Mouse (Mus musculus): ENCODE measurements around the gene Gtf2ird1. TPM values are rescaled to one million over a fixed set of nuclear protein-coding genes. Genes with fewer than 3 reads are reported as not detected.

Gtf2ird1 gene
- polyA plus RNA-seq (2012; ENCODE audit: low replicate concordance): 9.3 and 60.4 TPM in 2 replicates

GRCm38 (mm10) chr5:134456503-134456962 lies at the start of gene Gtf2ird1:
Gene Gtf2ird1 (minus strand): TSS chr5:134456716.

GRCm38 (mm10) chr5:134314688-134315622 lies 141.6 kb downstream of the Gtf2ird1 start, which contains the start of gene Gtf2i:
Gene Gtf2i (minus strand): TSS chr5:134314760.

Other genes starting within 250 kb of the Gtf2ird1 start
- gene Ncf1, start 227.1 kb downstream of the Gtf2ird1 start, polyA plus RNA-seq (2012; ENCODE audit: low replicate concordance): 42.1 and 59.8 TPM in 2 replicates
- gene Gtf2i, start 142.0 kb downstream of the Gtf2ird1 start, polyA plus RNA-seq (2012; ENCODE audit: low replicate concordance): 200 and 424 TPM in 2 replicates
- 5.9 and 13.5 TPM in 2 replicates for gene Clip2, start 95.7 kb upstream of the Gtf2ird1 start, polyA plus RNA-seq (2012; ENCODE audit: low replicate concordance)
- gene Syna, start 103.5 kb upstream of the Gtf2ird1 start, polyA plus RNA-seq (2012; ENCODE audit: low replicate concordance): 0.11 TPM in 1 of 2 replicates, not detected in the other
- 24.2 and 24.9 TPM in 2 replicates for gene Rfc2, start 124.7 kb upstream of the Gtf2ird1 start, polyA plus RNA-seq (2012; ENCODE audit: low replicate concordance)
- gene Lat2, start 158.3 kb upstream of the Gtf2ird1 start, polyA plus RNA-seq (2012; ENCODE audit: low replicate concordance): 6.0 and 16.5 TPM in 2 replicates
- 218 and 252 TPM in 2 replicates for gene Eif4h, start 182.8 kb upstream of the Gtf2ird1 start, polyA plus RNA-seq (2012; ENCODE audit: low replicate concordance)
- gene Limk1, start 231.9 kb upstream of the Gtf2ird1 start, polyA plus RNA-seq (2012; ENCODE audit: low replicate concordance): 15.7 and 22.5 TPM in 2 replicates

Data from leukemia stem cell, adult 10-12 weeks (primary cell).